Mouse (Mus musculus): ENCODE measurements around the gene Tmem185b. TPM values are rescaled to one million over a fixed set of nuclear protein-coding genes. Genes with fewer than 3 reads are reported as not detected.

The Tmem185b gene
- polyA plus RNA-seq, 1 experiment, result 15.8 TPM

- no peak for TF ChIP-seq USF1 (IDR thresholded peaks at IDR 0.05; ENCODE audit: low read depth)
- no peak for TF ChIP-seq MYOD1 (IDR thresholded peaks at IDR 0.05; ENCODE audit: control insufficient read depth in 1 of 3, insufficient read length in 2 of 3, low read depth in 2 of 3)
- no peak for TF ChIP-seq REST (IDR thresholded peaks at IDR 0.05; ENCODE audit: insufficient read depth, insufficient read length)
- TF ChIP-seq TCF12 (IDR thresholded peaks at IDR 0.05; ENCODE audit: insufficient read depth, poor library complexity, severe bottlenecking), result no peak
- TF ChIP-seq TCF3 (IDR thresholded peaks at IDR 0.05; ENCODE audit: insufficient read length, low read depth), result no peak
- TF ChIP-seq POLR2A (IDR thresholded peaks at IDR 0.05; ENCODE audit: insufficient read length, low read depth), result no peak
- no peak for TF ChIP-seq MAX (IDR thresholded peaks at IDR 0.05; ENCODE audit: low read depth)
- TF ChIP-seq E2F4 (IDR thresholded peaks at IDR 0.05; ENCODE audit: insufficient read depth), result no peak
- no peak for TF ChIP-seq CEBPB (IDR thresholded peaks at IDR 0.05; ENCODE audit: insufficient read depth, poor library complexity, severe bottlenecking)
- no peak for TF ChIP-seq POLR2AphosphoS2 (IDR thresholded peaks at IDR 0.05; ENCODE audit: insufficient read length, low read depth)
- TF ChIP-seq SRF (IDR thresholded peaks at IDR 0.05; ENCODE audit: control insufficient read depth, insufficient read length, low read depth), result no peak
- TF ChIP-seq MYOG (IDR thresholded peaks at IDR 0.05; ENCODE audit: control insufficient read depth in 1 of 3, insufficient read depth in 1 of 3, insufficient read length in 2 of 3, low read depth in 2 of 3), result no peak
- Histone ChIP-seq H3K4me3 (no peak overlapping the region), H3K4me2 (ENCODE audit: low read depth) (no peak overlapping the region), H3K36me3 (ENCODE audit: control insufficient read depth, insufficient read depth) (no peaks in the 10 kb centered on the region), H3K79me2 (ENCODE audit: control insufficient read depth, insufficient read depth) (no peaks in the 10 kb centered on the region), H3K27me3 (ENCODE audit: control insufficient read depth, insufficient read depth, insufficient read length) (no peaks in the 10 kb centered on the region), H3ac (ENCODE audit: control insufficient read depth, insufficient read length) (no peak overlapping the region)
Measured at GRCm38 (mm10) chr1:119550064-119550463, 24.1 kb downstream of the Tmem185b start.

- H3ac ChIP-seq (ENCODE audit: control insufficient read depth, insufficient read length), result no peak overlapping the region
- H3K4me3 ChIP-seq, result no peak overlapping the region
- TF ChIP-seq REST (IDR thresholded peaks at IDR 0.05; ENCODE audit: insufficient read depth, insufficient read length) (no peak), POLR2AphosphoS2 (IDR thresholded peaks at IDR 0.05; ENCODE audit: insufficient read length, low read depth) (no peak), USF1 (IDR thresholded peaks at IDR 0.05; ENCODE audit: low read depth) (no peak), MYOD1 (IDR thresholded peaks at IDR 0.05; ENCODE audit: control insufficient read depth in 1 of 3, insufficient read length in 2 of 3, low read depth in 2 of 3) (no peak), SRF (IDR thresholded peaks at IDR 0.05; ENCODE audit: control insufficient read depth, insufficient read length, low read depth) (no peak), POLR2A (IDR thresholded peaks at IDR 0.05; ENCODE audit: insufficient read length, low read depth) (no peak), TCF12 (IDR thresholded peaks at IDR 0.05; ENCODE audit: insufficient read depth, poor library complexity, severe bottlenecking) (no peak), CEBPB (IDR thresholded peaks at IDR 0.05; ENCODE audit: insufficient read depth, poor library complexity, severe bottlenecking) (no peak), E2F4 (IDR thresholded peaks at IDR 0.05; ENCODE audit: insufficient read depth) (no peak), MYOG (IDR thresholded peaks at IDR 0.05; ENCODE audit: control insufficient read depth in 1 of 3, insufficient read depth in 1 of 3, insufficient read length in 2 of 3, low read depth in 2 of 3) (no peak), MAX (IDR thresholded peaks at IDR 0.05; ENCODE audit: low read depth) (no peak), TCF3 (IDR thresholded peaks at IDR 0.05; ENCODE audit: insufficient read length, low read depth) (no peak)
- no peak overlapping the region for H3K4me2 ChIP-seq (ENCODE audit: low read depth)
- no peaks in the 10 kb centered on the region for H3K27me3 ChIP-seq (ENCODE audit: control insufficient read depth, insufficient read depth, insufficient read length)
- no peaks in the 10 kb centered on the region for H3K36me3 ChIP-seq (ENCODE audit: control insufficient read depth, insufficient read depth)
- H3K79me2 ChIP-seq (ENCODE audit: control insufficient read depth, insufficient read depth), result no peaks in the 10 kb centered on the region
Measured at GRCm38 (mm10) chr1:119551651-119552050, 25.7 kb downstream of the Tmem185b start.

GRCm38 (mm10) chr1:119555651-119556050 lies 29.7 kb downstream of the Tmem185b start:
- Histone ChIP-seq H3K36me3 (ENCODE audit: control insufficient read depth, insufficient read depth) (no peaks in the 10 kb centered on the region), H3ac (ENCODE audit: control insufficient read depth, insufficient read length) (no peak overlapping the region), H3K27me3 (ENCODE audit: control insufficient read depth, insufficient read depth, insufficient read length) (no peaks in the 10 kb centered on the region), H3K4me2 (ENCODE audit: low read depth) (no peak overlapping the region), H3K4me3 (no peak overlapping the region), H3K79me2 (ENCODE audit: control insufficient read depth, insufficient read depth) (no peaks in the 10 kb centered on the region)
- TF ChIP-seq TCF12 (IDR thresholded peaks at IDR 0.05; ENCODE audit: insufficient read depth, poor library complexity, severe bottlenecking), result no peak
- TF ChIP-seq POLR2A (IDR thresholded peaks at IDR 0.05; ENCODE audit: insufficient read length, low read depth), result no peak
- TF ChIP-seq REST (IDR thresholded peaks at IDR 0.05; ENCODE audit: insufficient read depth, insufficient read length), result no peak
- no peak for TF ChIP-seq USF1 (IDR thresholded peaks at IDR 0.05; ENCODE audit: low read depth)
- TF ChIP-seq MAX (IDR thresholded peaks at IDR 0.05; ENCODE audit: low read depth), result no peak
- TF ChIP-seq MYOD1 (IDR thresholded peaks at IDR 0.05; ENCODE audit: control insufficient read depth in 1 of 3, insufficient read length in 2 of 3, low read depth in 2 of 3), result no peak
- no peak for TF ChIP-seq POLR2AphosphoS2 (IDR thresholded peaks at IDR 0.05; ENCODE audit: insufficient read length, low read depth)

GRCm38 (mm10) chr1:119557641-119558395 lies 31.9 kb downstream of the Tmem185b start:
- Histone ChIP-seq H3K4me2 (ENCODE audit: low read depth) (no peak overlapping the region), H3K36me3 (ENCODE audit: control insufficient read depth, insufficient read depth) (no peaks in the 10 kb centered on the region), H3K4me3 (no peak overlapping the region), H3K79me2 (ENCODE audit: control insufficient read depth, insufficient read depth) (no peaks in the 10 kb centered on the region), H3ac (ENCODE audit: control insufficient read depth, insufficient read length) (no peak overlapping the region), H3K27me3 (ENCODE audit: control insufficient read depth, insufficient read depth, insufficient read length) (no peaks in the 10 kb centered on the region)
- TF ChIP-seq REST (IDR thresholded peaks at IDR 0.05; ENCODE audit: insufficient read depth, insufficient read length) (no peak), POLR2A (IDR thresholded peaks at IDR 0.05; ENCODE audit: insufficient read length, low read depth) (no peak), MYOD1 (IDR thresholded peaks at IDR 0.05; ENCODE audit: control insufficient read depth in 1 of 3, insufficient read length in 2 of 3, low read depth in 2 of 3) (no peak), TCF12 (IDR thresholded peaks at IDR 0.05; ENCODE audit: insufficient read depth, poor library complexity, severe bottlenecking) (no peak), TCF3 (IDR thresholded peaks at IDR 0.05; ENCODE audit: insufficient read length, low read depth) (no peak), POLR2AphosphoS2 (IDR thresholded peaks at IDR 0.05; ENCODE audit: insufficient read length, low read depth) (no peak), SRF (IDR thresholded peaks at IDR 0.05; ENCODE audit: control insufficient read depth, insufficient read length, low read depth) (no peak), E2F4 (IDR thresholded peaks at IDR 0.05; ENCODE audit: insufficient read depth) (no peak), USF1 (IDR thresholded peaks at IDR 0.05; ENCODE audit: low read depth) (no peak), MAX (IDR thresholded peaks at IDR 0.05; ENCODE audit: low read depth) (no peak), MYOG (IDR thresholded peaks at IDR 0.05; ENCODE audit: control insufficient read depth in 1 of 3, insufficient read depth in 1 of 3, insufficient read length in 2 of 3, low read depth in 2 of 3) (no peak), CEBPB (IDR thresholded peaks at IDR 0.05; ENCODE audit: insufficient read depth, poor library complexity, severe bottlenecking) (no peak)
